Mouse (Mus musculus) hindbrain, embryonic 13.5 days (tissue): ENCODE results near the gene Trmt1. TPM values are rescaled to one million over a fixed set of nuclear protein-coding genes. Genes with fewer than 3 reads are reported as not detected.

Experiments used
- ATAC-seq: fragments of 200-750 bp; cut with Nextera tagmentation; 2 replicates; pipeline ENCODE4 v1.8.0; 2017; ENCODE audit warnings: moderate TSS enrichment; ENCODE audit not compliant: low FRiP score
- H3K27ac ChIP-seq: fragments of 300-500 bp; sonication (generic); 2 replicates; pipeline ENCODE4 v1.5.1; 2015; ENCODE audit warnings: inconsistent platforms, mild to moderate bottlenecking, moderate library complexity
- H3K27me3 ChIP-seq: fragments of 300-500 bp; sonication (generic); 2 replicates; pipeline ENCODE4 v1.6.1; 2015; ENCODE audit warnings: mild to moderate bottlenecking, inconsistent platforms
- H3K36me3 ChIP-seq: fragments of 300-500 bp; sonication (generic); 2 replicates; pipeline ENCODE4 v1.6.1; 2015; ENCODE audit warnings: mild to moderate bottlenecking, inconsistent platforms
- H3K4me1 ChIP-seq: fragments of 300-500 bp; sonication (generic); replicated peaks from 2 replicates; pipeline ENCODE4 v1.6.1; 2015; ENCODE audit warnings: inconsistent platforms
- H3K4me2 ChIP-seq: fragments of 300-500 bp; sonication (generic); 2 replicates; pipeline ENCODE4 v1.6.1; 2015; ENCODE audit warnings: inconsistent platforms, mild to moderate bottlenecking, moderate library complexity
- H3K4me3 ChIP-seq: fragments of 300-500 bp; sonication (generic); 2 replicates; pipeline ENCODE4 v1.5.1; 2015; ENCODE audit warnings: mild to moderate bottlenecking, inconsistent platforms
- H3K9ac ChIP-seq: fragments of 300-500 bp; sonication (generic); 2 replicates; pipeline ENCODE4 v1.6.1; 2015; ENCODE audit warnings: mild to moderate bottlenecking, inconsistent platforms
- H3K9me3 ChIP-seq: fragments of 300-500 bp; sonication (generic); 2 replicates; pipeline ENCODE4 v1.6.1; 2016; ENCODE audit warnings: inconsistent platforms
- WGBS: fragments of 180-500 bp; shearing (Covaris S2); methylation state at CpG from one replicate; pipeline ENCODE4 v1.1.7; 2015; 5-methylcytosine and 5-hydroxymethylcytosine counted together
- polyA plus RNA-seq: library from polyadenylated mRNA; unstranded; fragments of >200 nt; fragmentation: Nextera tagmentation; extraction: Ambion mirVana; gene quantifications from 2 replicates; pipeline ENCODE4 v1.2.1, GENCODE M21; 2015

Trmt1 gene
- polyA plus RNA-seq, 1 experiment from 2014 or later: 51.9 TPM

DNA sequence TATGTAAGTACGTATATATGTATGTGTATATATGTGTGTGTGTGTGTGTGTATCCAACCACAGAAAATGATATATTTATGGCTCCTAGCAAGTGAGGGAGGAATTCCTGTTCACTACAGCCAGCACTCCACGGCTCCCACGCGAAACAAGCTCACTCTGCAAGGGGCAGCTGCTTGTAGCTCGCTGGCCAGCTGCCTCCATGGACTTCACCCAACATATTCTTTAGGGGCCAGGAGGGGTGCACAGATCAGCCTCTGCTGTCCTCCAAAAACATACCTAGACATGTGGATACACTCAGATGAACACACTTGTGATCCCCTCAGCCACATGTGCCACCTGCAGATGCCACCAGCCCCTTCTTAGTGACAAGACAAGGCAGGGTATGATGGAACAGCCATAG lies 46.4 kb downstream of the Trmt1 start:
- Histone ChIP-seq H3K4me2 (no peak overlapping the region), H3K9ac (peak overlapping the region; percentile 39; the same call in 1 of the 2 replicates), H3K36me3 (no peaks in the 10 kb centered on the region), H3K27ac (peak overlapping the region; percentile 90), H3K27me3 (peaks cover 66% of the 10 kb centered on the region), H3K4me1 (peaks cover 88% of the 10 kb centered on the region), H3K4me3 (no peak overlapping the region), H3K9me3 (no peaks in the 10 kb centered on the region)
- WGBS: 72% methylated on average over 5 of the region's 5 CpGs
- ATAC-seq: no peak

DNA sequence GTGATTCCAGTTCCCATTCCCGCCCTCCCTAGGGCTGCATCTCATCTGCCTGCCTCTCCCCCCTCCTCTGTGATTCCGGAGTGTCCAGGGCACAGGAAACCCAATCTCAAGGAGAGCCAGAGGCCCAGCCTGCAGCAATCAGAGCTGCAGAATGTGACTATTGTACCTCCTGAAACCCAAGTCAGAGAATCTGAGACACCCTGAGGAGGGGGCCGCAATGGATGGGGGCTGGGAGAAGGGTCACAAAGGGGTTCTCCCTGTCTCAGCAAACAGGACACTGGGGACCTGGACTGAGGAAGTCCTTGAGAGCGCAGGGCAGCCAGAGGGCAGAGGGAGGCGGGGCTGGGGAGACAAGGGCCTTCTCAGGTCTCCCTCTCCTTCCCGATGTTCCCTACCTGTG lies 46.9 kb downstream of the Trmt1 start:
- 50% methylated on average over 6 of the region's 6 CpGs for WGBS
- no peaks in the 10 kb centered on the region for H3K36me3 ChIP-seq
- no peak for ATAC-seq
- H3K4me2 ChIP-seq: no peak overlapping the region
- no peaks in the 10 kb centered on the region for H3K9me3 ChIP-seq
- H3K4me3 ChIP-seq: no peak overlapping the region
- peak overlapping the region; percentile 39; the same call in 1 of the 2 replicates for H3K9ac ChIP-seq
- peaks cover 70% of the 10 kb centered on the region for H3K27me3 ChIP-seq
- H3K27ac ChIP-seq: peak overlapping the region; percentile 90
- peaks cover 90% of the 10 kb centered on the region for H3K4me1 ChIP-seq

DNA sequence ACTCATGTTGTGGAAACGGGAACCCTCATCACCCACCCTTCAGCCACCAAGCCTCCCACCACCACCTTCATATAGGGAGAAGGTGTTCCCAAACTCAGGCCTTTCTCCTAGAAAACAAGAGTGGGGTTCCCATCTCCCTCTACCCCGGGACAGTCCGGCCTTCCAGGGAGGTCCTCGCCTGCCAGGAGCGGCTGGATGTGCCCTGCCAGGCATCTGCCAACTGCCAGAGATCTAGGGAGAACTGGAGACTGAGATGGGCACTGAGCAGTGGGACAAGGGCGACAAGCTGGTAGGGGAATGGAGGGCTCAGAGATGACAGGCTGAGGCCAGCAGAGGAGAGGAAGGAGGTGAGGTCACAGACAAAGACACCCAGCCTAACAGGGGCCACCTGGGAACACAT lies 47.9 kb downstream of the Trmt1 start:
- WGBS: 78% methylated on average over 6 of the region's 6 CpGs
- Histone ChIP-seq H3K4me1 (peaks cover 90% of the 10 kb centered on the region), H3K27me3 (peaks cover 77% of the 10 kb centered on the region), H3K27ac (peak overlapping the region; percentile 90), H3K9ac (0 out of 2 replicates have a peak overlapping the region, but pooled peaks have one; percentile 29), H3K4me3 (no peak overlapping the region), H3K4me2 (no peak overlapping the region), H3K36me3 (no peaks in the 10 kb centered on the region), H3K9me3 (no peaks in the 10 kb centered on the region)
- no peak for ATAC-seq

DNA sequence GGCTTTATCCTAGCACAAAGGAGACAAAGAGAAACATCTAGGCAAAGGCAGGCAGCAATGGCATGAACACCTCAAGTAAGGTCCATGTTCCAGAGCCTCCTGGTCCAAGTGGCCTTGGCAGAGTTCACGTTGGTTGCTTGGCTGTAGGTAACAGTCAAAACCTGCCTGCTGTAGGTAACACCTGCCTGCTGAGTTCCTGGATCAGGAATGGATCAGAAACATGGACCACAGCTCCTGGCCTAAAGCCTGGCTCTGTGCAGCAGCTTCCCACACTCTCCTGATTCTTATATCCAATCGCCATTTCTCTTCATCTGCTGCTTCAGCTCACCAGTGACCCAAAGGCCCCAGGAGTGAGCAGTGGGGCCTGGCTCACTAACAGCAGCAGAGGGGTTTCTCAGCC lies 48.6 kb downstream of the Trmt1 start:
- Histone ChIP-seq H3K36me3 (no peaks in the 10 kb centered on the region), H3K9me3 (no peaks in the 10 kb centered on the region), H3K9ac (no peak overlapping the region), H3K27me3 (peaks cover 84% of the 10 kb centered on the region), H3K4me2 (no peak overlapping the region), H3K4me1 (peaks cover 89% of the 10 kb centered on the region), H3K4me3 (no peak overlapping the region), H3K27ac (no peak overlapping the region)
- WGBS: 92% methylated on average over 2 of the region's 2 CpGs
- no peak for ATAC-seq

DNA sequence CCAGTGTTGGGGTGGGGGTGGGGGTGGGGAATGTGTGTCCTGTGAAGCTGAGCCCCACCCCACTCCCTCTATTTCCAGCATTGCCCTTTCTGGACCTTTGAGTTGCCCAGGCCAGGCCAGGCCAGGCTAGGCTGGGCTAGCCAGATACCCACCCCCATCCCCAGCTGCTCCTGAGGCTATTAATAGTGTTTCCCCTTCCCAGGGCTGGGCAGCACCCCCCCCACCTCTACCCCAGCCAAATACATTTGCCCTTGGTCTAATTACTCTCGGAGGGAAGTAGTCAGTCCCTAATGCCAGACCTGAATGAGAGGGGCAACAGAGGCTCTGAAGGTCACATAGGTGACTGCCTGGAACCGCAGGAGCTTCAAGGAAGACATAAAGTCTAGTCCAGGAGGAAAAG lies 49.5 kb downstream of the Trmt1 start:
- H3K27ac ChIP-seq: no peak overlapping the region
- no peaks in the 10 kb centered on the region for H3K9me3 ChIP-seq
- H3K4me3 ChIP-seq: no peak overlapping the region
- H3K36me3 ChIP-seq: no peaks in the 10 kb centered on the region
- no peak for ATAC-seq
- H3K4me1 ChIP-seq: peaks cover 89% of the 10 kb centered on the region
- peaks cover 87% of the 10 kb centered on the region for H3K27me3 ChIP-seq
- H3K4me2 ChIP-seq: no peak overlapping the region
- 58% methylated on average over 2 of the region's 2 CpGs for WGBS
- H3K9ac ChIP-seq: no peak overlapping the region

DNA sequence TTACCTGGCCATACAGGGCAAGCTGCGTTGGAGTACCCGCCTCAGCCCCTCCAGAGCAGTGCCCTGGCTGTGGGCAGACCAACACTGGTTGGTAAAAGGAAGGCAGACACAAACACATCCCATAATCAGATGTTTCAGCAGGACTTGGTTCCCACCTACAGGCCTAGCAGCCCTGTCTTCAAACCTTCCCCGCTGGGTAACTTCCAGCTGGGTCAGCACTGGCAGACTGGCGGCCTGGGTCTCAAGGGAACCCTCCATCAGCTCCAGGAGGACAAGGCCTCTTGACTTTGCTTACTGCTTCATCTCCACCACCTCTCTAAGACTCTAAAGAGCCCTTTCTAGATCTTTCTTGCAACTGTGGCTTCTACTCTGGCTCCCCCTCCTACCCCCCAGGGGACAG lies 50.4 kb downstream of the Trmt1 start:
- H3K4me3 ChIP-seq: no peak overlapping the region
- WGBS: 69% methylated on average over 4 of the region's 4 CpGs
- peaks cover 89% of the 10 kb centered on the region for H3K4me1 ChIP-seq
- no peak overlapping the region for H3K27ac ChIP-seq
- H3K27me3 ChIP-seq: peaks cover 92% of the 10 kb centered on the region
- 0 out of 2 replicates have a peak overlapping the region, but pooled peaks have one; percentile 21 for H3K9ac ChIP-seq
- no peak overlapping the region for H3K4me2 ChIP-seq
- no peak for ATAC-seq
- no peaks in the 10 kb centered on the region for H3K9me3 ChIP-seq
- H3K36me3 ChIP-seq: no peaks in the 10 kb centered on the region

DNA sequence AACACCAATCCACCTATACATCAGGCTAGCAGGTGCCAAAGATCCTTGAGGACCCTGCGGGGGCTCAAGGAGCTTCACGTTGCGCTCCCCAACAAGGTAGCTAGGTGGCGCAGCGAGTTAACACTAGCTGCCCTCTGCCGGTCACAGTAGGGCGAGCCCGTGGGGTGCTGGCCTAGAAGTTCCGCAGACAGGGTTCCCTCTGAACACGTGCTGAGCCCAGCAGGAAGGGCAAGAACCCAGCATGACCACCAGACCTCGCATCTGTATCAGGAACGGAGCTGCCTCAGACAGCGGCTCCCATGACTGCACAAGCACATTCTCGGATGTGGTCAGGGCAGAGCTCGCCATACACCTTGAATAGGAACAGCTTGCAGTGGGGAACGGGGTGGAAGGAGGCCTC lies 51.5 kb downstream of the Trmt1 start:
- no peaks in the 10 kb centered on the region for H3K36me3 ChIP-seq
- peaks cover 100% of the 10 kb centered on the region for H3K27me3 ChIP-seq
- H3K4me1 ChIP-seq: peaks cover 89% of the 10 kb centered on the region
- H3K4me3 ChIP-seq: peak overlapping the region; percentile 15; the same call in 1 of the 2 replicates
- no peaks in the 10 kb centered on the region for H3K9me3 ChIP-seq
- WGBS: 2% methylated on average over 16 of the region's 16 CpGs
- peak overlapping the region; percentile 35 for H3K4me2 ChIP-seq
- peak overlapping the region; percentile 39; the same call in 1 of the 2 replicates for H3K9ac ChIP-seq
- ATAC-seq: no peak
- H3K27ac ChIP-seq: no peak overlapping the region; the same call in 1 of the 2 replicates

DNA sequence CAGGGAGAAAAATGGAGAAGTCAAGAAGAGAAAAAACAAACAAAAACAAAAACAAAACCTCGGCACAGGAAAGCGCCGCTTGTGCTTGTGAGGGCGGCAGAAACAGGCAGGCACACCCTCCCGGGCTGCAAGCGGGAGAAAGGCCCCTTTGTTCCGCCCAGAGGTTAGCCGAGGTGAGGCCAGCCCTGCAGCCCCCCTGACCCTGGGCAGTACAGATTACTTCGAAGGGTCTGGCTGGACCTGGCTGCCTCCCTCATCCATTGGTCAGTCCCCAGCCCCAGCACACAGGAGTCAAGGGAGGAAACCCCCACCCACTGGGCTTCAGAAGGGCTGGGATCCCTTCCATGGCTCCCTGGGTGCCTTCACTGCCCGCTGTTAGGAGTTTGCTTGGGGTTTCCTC lies 52.2 kb downstream of the Trmt1 start:
- ATAC-seq: no peak
- H3K27me3 ChIP-seq: peaks cover 100% of the 10 kb centered on the region
- H3K36me3 ChIP-seq: no peaks in the 10 kb centered on the region
- H3K4me2 ChIP-seq: peak overlapping the region; percentile 35; the same call in 1 of the 2 replicates
- H3K9me3 ChIP-seq: no peaks in the 10 kb centered on the region
- H3K27ac ChIP-seq: peak overlapping the region; percentile 64
- no peak overlapping the region for H3K4me3 ChIP-seq
- H3K4me1 ChIP-seq: peaks cover 89% of the 10 kb centered on the region
- WGBS: 3% methylated on average over 10 of the region's 10 CpGs
- peak overlapping the region; percentile 51 for H3K9ac ChIP-seq

DNA sequence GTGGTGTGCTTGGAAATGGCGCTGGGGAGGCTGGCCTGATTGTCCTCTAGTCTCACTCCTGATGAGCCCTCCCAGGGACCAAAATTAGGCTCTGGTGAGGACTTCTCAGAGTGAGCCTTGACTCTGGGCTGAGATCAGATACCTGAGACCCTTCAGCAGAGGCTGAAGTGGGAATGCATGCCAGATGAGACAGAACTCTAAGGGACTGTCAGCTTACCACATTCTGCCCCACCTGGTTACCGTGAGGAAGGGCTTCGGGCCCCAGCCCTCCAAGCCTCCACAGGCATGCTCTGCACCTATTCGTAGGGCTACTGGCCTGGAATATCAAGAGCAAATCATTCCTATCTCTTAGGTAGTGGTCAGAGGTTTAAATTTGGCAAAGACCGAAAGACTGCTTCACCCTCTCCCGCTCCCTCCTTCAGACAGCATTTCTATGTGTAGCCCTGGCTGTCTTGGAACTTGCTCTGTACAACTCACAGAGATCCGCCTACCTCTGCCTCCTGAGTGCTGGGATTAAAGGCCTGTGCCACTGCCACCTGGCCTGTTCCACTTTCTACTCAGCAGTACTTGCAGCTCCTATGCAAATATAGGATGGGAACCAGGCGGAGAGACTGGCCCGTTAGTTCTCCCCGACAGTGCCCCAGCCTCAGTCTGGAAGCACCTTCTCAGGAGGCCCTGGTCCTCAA lies 52.8 kb downstream of the Trmt1 start:
- H3K36me3 ChIP-seq: no peaks in the 10 kb centered on the region
- peaks cover 91% of the 10 kb centered on the region for H3K4me1 ChIP-seq
- no peaks in the 10 kb centered on the region for H3K9me3 ChIP-seq
- H3K27me3 ChIP-seq: peaks cover 100% of the 10 kb centered on the region
- ATAC-seq: no peak
- H3K4me3 ChIP-seq: no peak overlapping the region
- 38% methylated on average over 10 of the region's 10 CpGs for WGBS
- no peak overlapping the region for H3K4me2 ChIP-seq
- H3K9ac ChIP-seq: peak overlapping the region; percentile 51; the same call in 1 of the 2 replicates
- H3K27ac ChIP-seq: peak overlapping the region; percentile 64

DNA sequence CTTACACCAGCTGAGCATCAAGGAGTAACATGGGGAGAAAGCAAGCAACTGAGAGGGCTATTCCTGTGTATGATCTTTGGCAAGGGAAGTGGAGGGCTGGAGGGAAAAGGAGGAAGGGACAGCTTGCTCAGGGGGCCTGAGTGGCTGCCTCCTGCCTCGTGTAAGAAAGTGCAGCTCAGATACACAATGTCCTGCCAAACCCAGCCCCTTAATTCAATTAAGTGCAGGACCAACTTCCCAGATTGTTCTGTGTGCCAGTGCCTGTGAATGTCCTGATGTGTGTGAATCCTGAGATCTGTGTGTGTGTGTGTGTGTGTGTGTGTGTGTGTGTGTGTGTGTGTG lies 53.3 kb downstream of the Trmt1 start:
- H3K9ac ChIP-seq: peak overlapping the region; percentile 1; the same call in 1 of the 2 replicates
- H3K9me3 ChIP-seq: no peaks in the 10 kb centered on the region
- H3K27ac ChIP-seq: peak overlapping the region; percentile 64
- peaks cover 100% of the 10 kb centered on the region for H3K27me3 ChIP-seq
- H3K4me3 ChIP-seq: no peak overlapping the region
- H3K4me2 ChIP-seq: no peak overlapping the region
- H3K36me3 ChIP-seq: no peaks in the 10 kb centered on the region
- peaks cover 93% of the 10 kb centered on the region for H3K4me1 ChIP-seq
- 4% methylated on average over 1 of the region's 1 CpGs for WGBS
- ATAC-seq: no peak

DNA sequence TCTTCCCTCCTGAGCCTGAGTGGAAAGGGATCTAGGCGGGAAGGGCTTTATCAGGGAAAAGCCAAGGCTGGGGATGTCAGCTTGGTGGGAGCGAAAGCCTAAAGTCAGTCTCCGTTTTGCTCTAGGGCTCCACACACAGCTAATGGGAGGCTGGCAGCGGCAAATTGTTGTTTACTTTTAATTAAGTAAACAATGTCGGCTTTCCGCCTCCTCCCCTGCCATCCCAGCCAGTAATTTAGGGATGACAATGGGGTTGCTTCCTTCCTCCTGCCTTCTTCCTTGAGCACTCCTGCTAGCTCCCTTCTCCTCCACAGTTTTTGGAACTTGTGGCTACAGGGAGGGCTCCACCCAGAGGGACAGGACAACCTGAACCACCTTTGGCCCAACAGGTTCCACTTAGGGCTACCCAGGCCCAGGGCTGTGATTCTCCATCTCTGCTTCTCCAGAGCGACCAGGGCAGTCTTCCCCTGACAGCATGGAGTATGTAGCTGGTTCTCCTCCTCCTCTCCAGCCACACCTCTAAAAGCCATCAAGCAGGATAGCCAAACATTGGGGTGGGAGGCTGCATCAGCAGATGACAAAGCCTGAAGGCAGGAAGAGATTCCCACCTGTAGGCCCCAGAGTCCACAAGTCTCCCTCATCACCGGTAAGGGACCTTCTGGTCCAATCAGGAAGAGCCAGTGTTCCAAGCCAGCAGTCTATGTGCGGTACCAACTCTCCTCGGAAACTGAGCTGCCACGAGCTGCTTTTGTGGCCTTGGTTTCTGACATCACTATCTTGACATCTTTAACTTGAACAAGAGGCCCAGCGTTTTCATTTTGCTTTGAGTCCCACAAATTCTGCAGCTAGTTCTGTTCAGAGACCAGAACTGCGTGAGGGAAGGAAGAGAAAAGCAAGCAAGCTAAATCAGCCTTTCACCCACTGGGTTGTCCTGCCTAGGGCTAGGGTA lies 55.1 kb downstream of the Trmt1 start:
- no peak overlapping the region for H3K4me2 ChIP-seq
- no peak for ATAC-seq
- H3K9me3 ChIP-seq: no peaks in the 10 kb centered on the region
- WGBS: 27% methylated on average over 13 of the region's 13 CpGs
- H3K27ac ChIP-seq: peak overlapping the region; percentile 75; the same call in 1 of the 2 replicates
- no peak overlapping the region for H3K4me3 ChIP-seq
- 0 out of 2 replicates have a peak overlapping the region, but pooled peaks have one; percentile 9 for H3K9ac ChIP-seq
- no peaks in the 10 kb centered on the region for H3K36me3 ChIP-seq
- H3K4me1 ChIP-seq: peaks cover 95% of the 10 kb centered on the region
- H3K27me3 ChIP-seq: peaks cover 100% of the 10 kb centered on the region
